ENCODE assay signal across 10 mouse cellular contexts in genomic region chr2:58829981-58830742, GRCm38 (mm10). TPM values are rescaled to one million over a fixed set of nuclear protein-coding genes. Genes with fewer than 3 reads are reported as not detected.
DNase-seq lines count a peak whose midpoint lies in the region; ATAC-seq and TF ChIP-seq lines count a peak whose summit lies in the region.
"Had no signal": no experiment of that assay in that cellular context is flagged by ENCODE, and none has a peak within 500 bp of the region (broad histone marks: within the 10 kb centered on the region; RNA-seq: fewer than 3 reads in every experiment).

No protein-coding gene starts in this region.

- H3K36me3 ChIP-seq in forebrain, embryonic 13.5 days (ENCODE audit: poor library complexity, severe bottlenecking) = no peaks in the 10 kb centered on the region
- H3K36me3 ChIP-seq in forebrain, embryonic 10.5 days (replicated peaks) = no peaks in the 10 kb centered on the region
- no peaks in the 10 kb centered on the region for H3K36me3 ChIP-seq in hindbrain, postnatal 0 days (ENCODE audit: insufficient read depth, low read length)
- H3K36me3 ChIP-seq: G1E had no signal

- H3K4me1 ChIP-seq in forebrain, embryonic 13.5 days = 0 out of 2 replicates have a peak, but pooled peaks cover 2% of the 10 kb centered on the region
- H3K4me1 ChIP-seq in forebrain, embryonic 10.5 days = peaks cover 5% of the 10 kb centered on the region; the same call in 1 of the 2 replicates
- H3K4me1 ChIP-seq in hindbrain, postnatal 0 days (ENCODE audit: insufficient read depth, low read length) = no peaks in the 10 kb centered on the region

- H3K27ac ChIP-seq in forebrain, embryonic 13.5 days = no peak overlapping the region
- H3K27ac ChIP-seq in forebrain, embryonic 10.5 days = no peak overlapping the region
- H3K27ac ChIP-seq in hindbrain, postnatal 0 days = no peak overlapping the region

- DNase-seq in forebrain, embryonic 10.5 days (ENCODE audit: extremely low spot score, low spot score) = no peak
- peak; percentile 14 for DNase-seq in right cerebral cortex, adult 18-20 months
- DNase-seq in right cerebral cortex, postnatal 10 days (ENCODE audit: low spot score in 2 of 2) = no peak
- DNase-seq in hindbrain, postnatal 0 days (ENCODE audit: low spot score) = peak; percentile 68
- DNase-seq in lung, postnatal 25 days (ENCODE audit: low spot score) = peak; percentile 73
- no peak for DNase-seq in thymus, postnatal 10 days (ENCODE audit: low spot score in 2 of 2)
- no peak for DNase-seq in gastrocnemius, postnatal 25 days

- ATAC-seq in forebrain, embryonic 13.5 days = 0 out of 2 replicates have a peak, but pooled peaks have one; percentile 50
- ATAC-seq in hindbrain, postnatal 0 days = peak; percentile 73; the same call in 1 of the 2 replicates

- H3K4me3 ChIP-seq in forebrain, embryonic 13.5 days = no peak overlapping the region
- no peak overlapping the region for H3K4me3 ChIP-seq in forebrain, embryonic 10.5 days
- no peak overlapping the region for H3K4me3 ChIP-seq in hindbrain, postnatal 0 days (ENCODE audit: low read length)

- H3K27me3 ChIP-seq in forebrain, embryonic 13.5 days = no peaks in the 10 kb centered on the region
- H3K27me3 ChIP-seq in forebrain, embryonic 10.5 days (ENCODE audit: poor library complexity, severe bottlenecking) = no peaks in the 10 kb centered on the region
- H3K27me3 ChIP-seq in hindbrain, postnatal 0 days (ENCODE audit: insufficient read depth, low read length) = no peaks in the 10 kb centered on the region

- TF ChIP-seq CTCF in hindbrain, postnatal 0 days (IDR thresholded peaks at IDR 0.05; ENCODE audit: low read depth) = peak; percentile 54

- 71% methylated on average over 7 of the region's 7 CpGs for WGBS in forebrain, embryonic 13.5 days
- WGBS in forebrain, embryonic 10.5 days = 74% methylated on average over 7 of the region's 7 CpGs
- 51% methylated on average over 7 of the region's 7 CpGs for WGBS in hindbrain, postnatal 0 days

- H3K4me2 ChIP-seq in forebrain, embryonic 13.5 days = no peak overlapping the region
- H3K4me2 ChIP-seq in hindbrain, postnatal 0 days (ENCODE audit: low read depth, low read length) = no peak overlapping the region

- H3K9me3 ChIP-seq in forebrain, embryonic 13.5 days (replicated peaks) = no peaks in the 10 kb centered on the region
- no peaks in the 10 kb centered on the region for H3K9me3 ChIP-seq in forebrain, embryonic 10.5 days
- no peaks in the 10 kb centered on the region for H3K9me3 ChIP-seq in hindbrain, postnatal 0 days (ENCODE audit: low read length)

- no peak overlapping the region for H3K9ac ChIP-seq in forebrain, embryonic 13.5 days
- no peak overlapping the region for H3K9ac ChIP-seq in hindbrain, postnatal 0 days (replicated peaks; ENCODE audit: low read length)

RNA-seq across cellular contexts. Expression of gene Gm11099, which starts 29.1 kb away (rescaled TPM):
- not detected in 2 replicates for polyA plus RNA-seq in forebrain, embryonic 13.5 days (2015; fragmentation: Nextera tagmentation; extraction: Ambion mirVana)
- not detected in 2 replicates for polyA plus RNA-seq in forebrain, embryonic 10.5 days (2016; fragmentation: Nextera tagmentation; extraction: Ambion mirVana)
- not detected in 2 replicates for total RNA-seq in hindbrain, postnatal 0 days (2014; rRNA removed)
- not detected in 2 replicates for polyA plus RNA-seq in hindbrain, postnatal 0 days (2015; fragmentation: Nextera tagmentation; extraction: Ambion mirVana)
- not detected for total RNA-seq in gastrocnemius, postnatal 25 days (2021)
- total RNA-seq: G1E had no signal
- polyA plus RNA-seq: G1E; large intestine, adult 2 months had no signal

Comparison
In these comparisons a context has a peak if more than half of its experiments do, and no peak if none do; other contexts are left out.
1. DNase-seq: peak in right cerebral cortex, adult 18-20 months (single experiment), hindbrain, postnatal 0 days (single experiment) and lung, postnatal 25 days (single experiment); none in forebrain, embryonic 10.5 days (single experiment), right cerebral cortex, postnatal 10 days (0 of 2), thymus, postnatal 10 days (0 of 2) and gastrocnemius, postnatal 25 days (single experiment).